Mouse (Mus musculus) urinary bladder, postnatal 4 days (tissue): ENCODE results near the gene Cttn.

ENCODE experiments used
- DNase-seq, 2 experiments: peaks; one replicate each; pipeline ENCODE4 v3.0.0; 2021 to 2022; ENCODE audit warnings: low spot score in 2 of 2

Gene Cttn

DNA sequence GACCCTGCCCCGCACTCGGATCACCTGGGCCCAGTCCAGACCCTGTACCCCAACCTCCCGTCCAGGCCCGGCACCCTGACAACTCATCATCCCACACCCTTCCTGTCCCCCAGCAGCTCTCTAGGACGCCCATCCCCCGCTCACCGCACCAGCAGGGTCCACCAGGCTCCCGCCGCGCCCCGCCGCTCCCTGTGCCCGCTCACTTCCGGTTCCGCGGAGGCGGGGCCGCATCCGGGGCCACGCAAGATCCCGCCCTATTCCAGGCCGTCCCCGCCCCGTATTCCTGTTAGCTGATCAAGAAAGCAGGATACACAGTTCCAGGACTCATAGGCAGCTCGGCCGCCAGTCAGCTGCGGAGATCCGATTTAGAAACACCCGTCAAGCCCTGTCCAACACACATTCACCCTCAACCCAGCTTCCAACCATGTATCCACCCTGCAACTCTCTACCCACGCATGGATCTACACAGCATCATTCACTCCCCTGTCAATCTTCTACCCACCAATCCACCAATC is at the start of gene Cttn:
Gene Cttn (minus strand): TSS at position 465 of the 515 bp plus-strand sequence.
- DNase-seq: peak; percentile 84 to 91

GRCm38 (mm10) chr7:144519852-144520251 is 49.0 kb upstream of the Cttn start:
- no peak for DNase-seq

- no peak for DNase-seq
These were observed 45.9 kb upstream of the Cttn start for GRCm38 (mm10) chr7:144516711-144517110.

DNA sequence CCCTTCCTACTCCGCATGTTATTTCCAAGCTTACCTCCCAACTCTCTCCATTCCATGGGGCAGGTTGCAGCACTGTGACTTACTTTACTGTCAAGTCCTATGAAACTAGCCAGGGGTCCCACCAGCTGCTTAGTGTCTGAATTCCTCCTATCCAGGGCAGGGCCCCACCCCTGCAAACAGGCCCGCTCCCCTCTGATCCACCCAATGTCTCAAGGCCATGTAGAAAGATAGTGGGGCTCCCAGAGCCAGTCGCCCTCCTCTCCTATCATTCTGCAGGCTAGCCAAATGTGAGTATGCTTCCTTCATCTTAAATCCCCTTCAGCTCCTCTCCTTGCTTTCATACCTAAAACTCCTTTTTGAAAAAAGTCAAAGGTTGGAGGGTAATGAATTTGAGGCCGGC is 38.3 kb upstream of the Cttn start:
- DNase-seq: no peak

DNA sequence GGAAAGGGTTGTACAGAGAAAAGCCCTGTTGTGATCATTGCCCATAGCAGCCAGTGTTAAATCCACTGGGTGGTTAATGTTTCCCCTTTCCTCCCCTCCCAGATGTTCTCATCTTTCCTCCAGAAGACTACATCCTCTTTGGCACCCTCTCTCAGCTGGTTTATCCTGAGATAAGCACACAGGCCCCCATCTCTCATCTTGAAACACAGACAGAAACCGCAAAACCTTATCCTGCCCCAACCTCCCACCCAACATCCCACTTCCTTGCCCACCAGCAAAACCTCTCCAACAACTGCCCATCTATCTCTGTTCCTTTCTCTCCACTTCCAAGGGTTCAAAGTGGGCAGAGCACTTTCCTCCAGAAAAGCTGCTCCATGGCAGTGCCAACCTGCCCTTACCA is 36.0 kb upstream of the Cttn start:
- DNase-seq: no peak

- DNase-seq: no peak
These were observed 33.1 kb upstream of the Cttn start for GRCm38 (mm10) chr7:144503959-144504358.

GRCm38 (mm10) chr7:144492931-144493330 is 22.1 kb upstream of the Cttn start:
- no peak for DNase-seq

DNA sequence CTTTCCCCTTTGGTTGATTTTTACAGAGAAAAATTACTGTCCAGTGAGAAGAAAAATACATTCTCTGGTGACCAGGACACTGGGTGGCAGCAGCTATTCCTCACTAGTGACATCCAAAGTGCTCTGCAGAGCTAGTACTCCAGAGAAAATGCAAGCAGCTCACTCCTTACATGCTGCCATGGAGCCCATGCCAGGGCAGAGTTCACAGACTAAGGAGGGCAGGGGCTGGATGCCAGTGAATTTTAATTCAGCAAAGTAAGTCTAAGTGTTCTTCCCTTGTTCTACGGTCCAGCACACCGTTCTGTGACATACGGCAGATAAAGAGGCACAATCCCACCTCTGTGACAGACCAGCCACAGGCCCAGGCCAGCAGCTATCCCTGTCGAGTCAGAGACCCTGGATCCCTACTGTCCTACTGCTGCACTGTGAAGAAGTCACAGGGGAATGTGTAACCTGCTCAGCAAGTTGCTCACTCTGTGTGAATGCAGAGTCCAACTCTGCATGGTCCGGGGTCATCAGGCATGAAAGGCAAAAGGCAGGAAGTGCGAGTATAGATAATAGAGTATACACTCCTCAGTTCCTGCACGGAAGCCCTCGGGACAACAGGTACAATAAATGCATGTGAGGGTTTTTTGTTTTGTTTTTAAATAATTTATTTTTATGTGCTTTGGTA is 19.5 kb upstream of the Cttn start:
- no peak for DNase-seq

GRCm38 (mm10) chr7:144489067-144489774 is 18.4 kb upstream of the Cttn start:
- peak in 1 of 2 experiments; percentile 47 for DNase-seq

DNA sequence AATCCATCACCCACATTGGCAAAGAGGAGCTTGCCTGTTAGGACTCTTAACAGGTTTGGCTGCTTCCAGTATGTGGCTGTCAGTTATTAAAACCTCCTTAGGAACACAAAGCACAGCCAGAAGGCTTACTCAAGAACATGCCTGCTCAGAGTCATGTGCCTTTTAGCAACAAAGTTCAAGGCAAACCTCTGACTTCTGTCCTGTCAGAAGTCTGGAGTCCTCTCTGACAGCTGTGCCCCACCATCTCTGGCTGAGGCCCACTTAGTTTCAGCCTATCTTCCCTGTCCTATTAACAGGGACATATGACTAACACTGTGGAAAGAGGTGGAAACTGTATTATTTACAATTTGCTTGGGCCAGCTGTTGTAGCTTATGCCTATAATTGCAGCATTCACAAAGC is 9.5 kb upstream of the Cttn start:
- DNase-seq: no peak

DNA sequence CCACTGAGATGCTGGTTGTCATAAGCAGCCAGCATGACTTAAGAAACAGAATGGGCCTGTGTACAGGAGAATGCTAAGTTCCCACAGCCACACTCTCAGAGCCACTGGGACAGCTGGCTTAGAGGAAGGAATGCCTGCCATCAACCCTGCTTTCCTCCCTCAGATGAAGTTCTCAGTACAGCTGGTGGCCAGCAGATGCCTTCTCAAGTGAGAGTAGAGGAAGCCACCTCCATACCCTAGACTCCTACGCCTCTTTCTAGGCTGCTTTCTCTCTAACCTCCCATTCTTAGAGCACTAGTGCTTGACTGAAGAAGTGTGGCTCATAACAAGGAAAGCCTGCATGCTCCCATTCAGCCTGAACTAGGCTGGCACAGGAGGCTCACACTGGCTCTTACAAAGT is 8.8 kb upstream of the Cttn start:
- no peak for DNase-seq

DNA sequence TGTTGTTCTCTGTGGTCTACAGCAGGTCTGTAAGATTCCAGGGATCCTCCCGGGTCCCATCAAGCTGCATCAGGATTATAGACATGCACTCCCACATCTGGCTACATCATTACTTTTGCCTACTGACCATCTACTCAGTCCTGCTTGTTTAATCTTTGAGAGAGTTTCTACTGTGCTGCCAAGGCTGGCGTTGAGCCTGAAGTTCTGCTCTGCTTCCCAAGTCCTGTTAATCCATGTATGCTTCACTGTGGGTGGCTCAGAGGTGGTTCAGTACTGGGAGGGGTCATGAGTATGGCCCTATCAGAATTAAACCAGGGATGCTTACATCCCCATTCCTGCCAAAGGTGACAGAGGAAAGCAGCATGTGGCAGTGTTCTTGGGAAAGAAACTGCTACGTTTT is 4.9 kb upstream of the Cttn start:
- DNase-seq: no peak

GRCm38 (mm10) chr7:144473486-144473885 is 2.7 kb upstream of the Cttn start:
- DNase-seq: no peak

GRCm38 (mm10) chr7:144471103-144471502 is 294 bp upstream of the Cttn start:
- DNase-seq: no peak

DNA sequence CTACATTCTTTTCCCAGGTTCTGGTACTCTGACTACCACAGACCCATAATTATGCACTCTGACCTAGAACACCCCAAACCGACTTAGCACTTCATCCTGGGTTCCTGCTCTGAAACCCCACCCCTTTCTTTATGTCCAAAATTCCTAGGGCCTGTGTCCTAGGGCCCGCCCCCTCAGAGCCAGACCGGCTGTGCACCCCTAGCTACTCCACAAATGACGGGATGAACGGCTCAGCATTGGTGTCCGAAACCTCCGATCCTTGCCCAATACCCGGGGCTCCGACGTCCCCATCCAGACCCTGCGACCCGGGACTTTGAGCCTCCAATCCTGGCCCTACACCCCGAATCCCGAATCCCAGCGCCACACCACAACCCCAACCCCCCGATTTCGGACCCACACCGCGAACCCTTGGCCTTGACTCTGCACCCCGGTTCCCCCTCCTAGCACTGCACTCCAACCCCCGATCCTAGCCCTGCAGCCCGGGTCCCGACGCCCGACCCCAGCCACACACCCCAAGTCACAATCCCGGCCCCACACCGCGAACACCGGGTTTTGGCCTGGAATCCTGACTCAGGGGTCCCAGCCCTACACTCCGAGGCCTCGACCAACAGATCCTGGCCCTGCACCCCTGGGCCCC is 783 bp downstream of the Cttn start:
- DNase-seq: no peak

GRCm38 (mm10) chr7:144469181-144469641 is 1.6 kb downstream of the Cttn start:
- no peak for DNase-seq

GRCm38 (mm10) chr7:144468741-144469140 is 2.1 kb downstream of the Cttn start:
- DNase-seq: no peak

DNA sequence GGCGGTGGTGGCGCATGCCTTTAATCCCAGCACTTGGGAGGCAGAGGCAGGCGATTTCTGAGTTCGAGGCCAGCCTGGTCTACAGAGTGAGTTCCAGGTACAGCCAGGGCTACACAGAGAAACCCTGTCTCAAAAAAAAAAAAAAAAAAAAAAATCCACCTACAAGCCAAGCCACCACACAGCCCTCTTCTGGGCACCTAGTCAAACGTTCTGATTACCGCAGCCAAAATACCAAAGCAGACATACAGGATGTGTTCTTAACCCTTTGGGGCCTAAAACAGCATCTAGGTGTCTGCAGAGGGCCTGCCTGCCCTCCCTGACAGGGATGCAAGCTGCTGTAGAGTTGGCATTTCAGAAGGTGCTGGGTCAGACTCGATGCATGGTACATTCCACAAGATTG is 8.2 kb downstream of the Cttn start:
- no peak for DNase-seq

GRCm38 (mm10) chr7:144461246-144461902 is 9.4 kb downstream of the Cttn start:
- DNase-seq: no peak

DNA sequence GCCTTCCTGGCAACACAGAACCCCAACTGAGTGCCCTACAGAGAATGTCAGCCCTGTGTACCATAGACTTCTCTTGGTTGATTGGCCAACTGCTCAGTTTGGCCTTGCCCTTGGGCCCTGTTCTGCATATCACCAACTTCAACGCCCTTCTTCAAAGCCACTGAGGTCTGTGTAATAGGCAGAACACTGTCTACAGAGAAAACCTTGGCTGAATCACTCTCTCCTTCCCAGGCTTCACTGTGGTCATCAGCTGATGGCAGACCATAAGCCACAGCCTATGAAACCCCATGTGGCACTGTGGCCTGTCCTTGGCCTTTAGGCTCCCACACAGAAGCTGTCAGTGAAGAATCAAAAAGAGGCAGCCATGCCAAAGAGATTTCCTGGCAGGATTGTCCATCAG is 11.9 kb downstream of the Cttn start:
- DNase-seq: no peak

DNA sequence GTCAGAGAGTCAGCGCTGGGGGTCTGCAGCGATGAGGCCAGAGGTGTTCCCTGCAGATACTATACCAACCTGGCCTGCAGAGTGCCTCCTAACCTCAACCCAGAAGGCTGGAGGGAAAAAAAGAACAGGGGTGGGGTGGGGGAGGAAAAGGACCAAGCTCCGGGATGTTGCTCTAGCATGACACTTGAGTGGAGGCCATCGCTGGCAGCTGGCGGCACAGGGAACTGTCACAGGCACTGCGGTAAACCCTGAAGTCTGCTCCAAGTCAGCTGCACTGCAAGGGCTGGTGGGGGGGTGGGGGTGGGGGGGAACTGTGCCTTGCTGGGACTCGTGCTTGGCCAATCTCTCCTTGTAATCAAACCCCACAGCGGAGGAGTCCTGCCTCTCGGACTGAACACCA is 20.1 kb downstream of the Cttn start:
- DNase-seq: no peak
